Mouse (Mus musculus) NIH3T3 (cell line): Measurements from ENCODE around the gene Lmnb2.

Experiments used
- DNase-seq: peaks from one replicate; pipeline ENCODE4 v3.0.0-alpha.2; 2012; ENCODE audit warnings: low read depth

Gene Lmnb2

GRCm38 (mm10) chr10:80899591-80900317 is 18.3 kb downstream of the Lmnb2 start:
- no peak for DNase-seq

GRCm38 (mm10) chr10:80899074-80899473 is 19.0 kb downstream of the Lmnb2 start:
- no peak for DNase-seq

GRCm38 (mm10) chr10:80897861-80898510 is 20.1 kb downstream of the Lmnb2 start:
- no peak for DNase-seq

GRCm38 (mm10) chr10:80896581-80897485 is 21.2 kb downstream of the Lmnb2 start:
- no peak for DNase-seq

- DNase-seq = no peak
These were observed 22.3 kb downstream of the Lmnb2 start for GRCm38 (mm10) chr10:80895697-80896096.

- no peak for DNase-seq
These were observed 22.9 kb downstream of the Lmnb2 start for GRCm38 (mm10) chr10:80895100-80895499.

GRCm38 (mm10) chr10:80887181-80887580 is 30.9 kb downstream of the Lmnb2 start:
- peak; percentile 44 for DNase-seq

- DNase-seq = peak; percentile 87
These were observed 36.7 kb downstream of the Lmnb2 start for GRCm38 (mm10) chr10:80881301-80881700.

GRCm38 (mm10) chr10:80880901-80881300 is 37.1 kb downstream of the Lmnb2 start:
- DNase-seq = no peak

- peak; percentile 84 for DNase-seq
These were observed 37.9 kb downstream of the Lmnb2 start for GRCm38 (mm10) chr10:80880131-80880641.

GRCm38 (mm10) chr10:80876594-80876993 is 41.5 kb downstream of the Lmnb2 start:
- peak; percentile 32 for DNase-seq

GRCm38 (mm10) chr10:80876028-80876427 is 42.0 kb downstream of the Lmnb2 start:
- DNase-seq = peak; percentile 83

GRCm38 (mm10) chr10:80874035-80874434 is 44.0 kb downstream of the Lmnb2 start:
- DNase-seq = no peak

- DNase-seq = no peak
These were observed 46.5 kb downstream of the Lmnb2 start, which contains the start of gene Tmprss9 for GRCm38 (mm10) chr10:80871581-80871980. Tmprss9 (plus strand) TSS chr10:80871848.

GRCm38 (mm10) chr10:80870993-80871392 is 47.1 kb downstream of the Lmnb2 start:
- DNase-seq = peak; percentile 20

GRCm38 (mm10) chr10:80864446-80864845 is 53.6 kb downstream of the Lmnb2 start:
- DNase-seq = no peak

GRCm38 (mm10) chr10:80862305-80862704 is 55.7 kb downstream of the Lmnb2 start:
- no peak for DNase-seq

GRCm38 (mm10) chr10:80858350-80858935 is 59.6 kb downstream of the Lmnb2 start:
- no peak for DNase-seq

GRCm38 (mm10) chr10:80857848-80858247 is 60.2 kb downstream of the Lmnb2 start:
- no peak for DNase-seq

GRCm38 (mm10) chr10:80857386-80857785 is 60.7 kb downstream of the Lmnb2 start:
- no peak for DNase-seq

- DNase-seq = no peak
These were observed 61.1 kb downstream of the Lmnb2 start for GRCm38 (mm10) chr10:80856908-80857307.

GRCm38 (mm10) chr10:80856267-80856666 is 61.8 kb downstream of the Lmnb2 start:
- peak; percentile 80 for DNase-seq
